Mouse (Mus musculus) kidney, embryonic 14.5 days (tissue): ENCODE measurements around the gene Olfr279. TPM values are rescaled to one million over a fixed set of nuclear protein-coding genes. Genes with fewer than 3 reads are reported as not detected.
"Not testable (repeated sequence)": the region's sequence is repeated elsewhere in the genome, so short reads cannot be mapped to it uniquely, and the experiment has no call there.

Experiments used
- ATAC-seq: fragments of 200-750 bp; cut with Nextera tagmentation; 2 replicates; pipeline ENCODE4 v1.8.0; 2017; ENCODE audit warnings: moderate number of reproducible peaks, mild to moderate bottlenecking, moderate TSS enrichment, moderate library complexity; ENCODE audit not compliant: low FRiP score, low TSS enrichment
- H3K27ac ChIP-seq: fragments of 300-500 bp; sonication (generic); 2 replicates; pipeline ENCODE4 v1.5.1; 2014; ENCODE audit warnings: low read depth, mild to moderate bottlenecking, low read length, moderate library complexity, mixed read lengths
- H3K27me3 ChIP-seq: fragments of 300-500 bp; sonication (generic); 2 replicates; pipeline ENCODE4 v1.6.1; 2014; ENCODE audit warnings: mild to moderate bottlenecking, low read length; ENCODE audit not compliant: control insufficient read depth, insufficient read depth
- H3K36me3 ChIP-seq: fragments of 300-500 bp; sonication (generic); 2 replicates; pipeline ENCODE4 v1.6.1; 2014; ENCODE audit warnings: low read length, mixed read lengths; ENCODE audit not compliant: control insufficient read depth, insufficient read depth
- H3K4me1 ChIP-seq: fragments of 300-500 bp; sonication (generic); 2 replicates; pipeline ENCODE4 v1.6.1; 2014; ENCODE audit warnings: low read length, mixed read lengths; ENCODE audit not compliant: control insufficient read depth, insufficient read depth
- H3K4me2 ChIP-seq: fragments of 300-500 bp; sonication (generic); replicated peaks from 2 replicates; pipeline ENCODE4 v1.6.1; 2014; ENCODE audit warnings: low read depth, mild to moderate bottlenecking, low read length
- H3K4me3 ChIP-seq: fragments of 300-500 bp; sonication (generic); 2 replicates; pipeline ENCODE4 v1.5.1; 2014; ENCODE audit warnings: mild to moderate bottlenecking, low read length
- H3K9ac ChIP-seq: fragments of 300-500 bp; sonication (generic); 2 replicates; pipeline ENCODE4 v1.6.1; 2014; ENCODE audit warnings: low read depth, mild to moderate bottlenecking, low read length, moderate library complexity
- H3K9me3 ChIP-seq: fragments of 300-500 bp; sonication (generic); 2 replicates; pipeline ENCODE4 v1.6.1; 2016; ENCODE audit warnings: low read length; ENCODE audit not compliant: control insufficient read depth
- WGBS: fragments of 180-500 bp; shearing (Covaris S2); extraction: QIAGEN DNeasy Blood & Tissue Kit; methylation state at CpG from one replicate; pipeline ENCODE4 v1.1.7; 2014; 5-methylcytosine and 5-hydroxymethylcytosine counted together
- polyA plus RNA-seq: library from polyadenylated mRNA; unstranded; fragments of >200 nt; fragmentation: Nextera tagmentation; extraction: Ambion mirVana; gene quantifications from 2 replicates; pipeline ENCODE4 v1.2.1, GENCODE M21; 2014

The Olfr279 gene
- polyA plus RNA-seq, 1 experiment from 2014 or later = not detected

DNA sequence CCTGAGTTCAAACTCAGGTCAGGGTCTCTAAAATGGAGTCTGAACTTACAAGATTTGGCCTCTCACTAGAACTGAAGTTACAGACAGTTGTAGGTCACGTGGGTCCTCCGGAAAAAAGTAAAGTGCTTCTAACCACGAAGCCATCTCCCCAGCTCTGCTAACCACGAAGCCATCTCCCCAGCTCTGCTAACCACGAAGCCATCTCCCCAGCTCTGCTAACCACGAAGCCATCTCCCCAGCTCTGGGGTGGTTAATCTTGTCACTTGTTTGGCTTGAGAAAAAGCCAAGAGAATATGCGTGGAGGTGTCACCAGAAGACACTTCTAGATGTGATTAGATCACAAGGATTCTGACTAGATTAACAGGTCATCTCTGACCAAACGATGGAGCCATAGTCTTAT is 21.9 kb downstream of the Olfr279 start:
- WGBS = 86% methylated on average over 8 of the region's 8 CpGs
- no peak overlapping the region for H3K9ac ChIP-seq
- H3K4me1 ChIP-seq = 0 out of 2 replicates have a peak, but pooled peaks cover 2% of the 10 kb centered on the region

GRCm38 (mm10) chr15:98514845-98515244 is 22.6 kb downstream of the Olfr279 start:
- H3K36me3 ChIP-seq = peaks cover 16% of the 10 kb centered on the region
- H3K27ac ChIP-seq, H3K4me3 ChIP-seq, ATAC-seq, H3K9ac ChIP-seq, H3K4me1 ChIP-seq, H3K9me3 ChIP-seq, H3K27me3 ChIP-seq, H3K4me2 ChIP-seq: not testable (repeated sequence)
- WGBS = 86% methylated on average over 2 of the region's 2 CpGs

More for the DNA sequence above, 21.9 kb downstream of the Olfr279 start:
- H3K4me3 ChIP-seq = no peak overlapping the region
- ATAC-seq = no peak
- no peaks in the 10 kb centered on the region for H3K27me3 ChIP-seq
- H3K36me3 ChIP-seq = peaks cover 11% of the 10 kb centered on the region
- no peak overlapping the region for H3K4me2 ChIP-seq
- no peak overlapping the region for H3K27ac ChIP-seq
- H3K9me3 ChIP-seq = no peaks in the 10 kb centered on the region

DNA sequence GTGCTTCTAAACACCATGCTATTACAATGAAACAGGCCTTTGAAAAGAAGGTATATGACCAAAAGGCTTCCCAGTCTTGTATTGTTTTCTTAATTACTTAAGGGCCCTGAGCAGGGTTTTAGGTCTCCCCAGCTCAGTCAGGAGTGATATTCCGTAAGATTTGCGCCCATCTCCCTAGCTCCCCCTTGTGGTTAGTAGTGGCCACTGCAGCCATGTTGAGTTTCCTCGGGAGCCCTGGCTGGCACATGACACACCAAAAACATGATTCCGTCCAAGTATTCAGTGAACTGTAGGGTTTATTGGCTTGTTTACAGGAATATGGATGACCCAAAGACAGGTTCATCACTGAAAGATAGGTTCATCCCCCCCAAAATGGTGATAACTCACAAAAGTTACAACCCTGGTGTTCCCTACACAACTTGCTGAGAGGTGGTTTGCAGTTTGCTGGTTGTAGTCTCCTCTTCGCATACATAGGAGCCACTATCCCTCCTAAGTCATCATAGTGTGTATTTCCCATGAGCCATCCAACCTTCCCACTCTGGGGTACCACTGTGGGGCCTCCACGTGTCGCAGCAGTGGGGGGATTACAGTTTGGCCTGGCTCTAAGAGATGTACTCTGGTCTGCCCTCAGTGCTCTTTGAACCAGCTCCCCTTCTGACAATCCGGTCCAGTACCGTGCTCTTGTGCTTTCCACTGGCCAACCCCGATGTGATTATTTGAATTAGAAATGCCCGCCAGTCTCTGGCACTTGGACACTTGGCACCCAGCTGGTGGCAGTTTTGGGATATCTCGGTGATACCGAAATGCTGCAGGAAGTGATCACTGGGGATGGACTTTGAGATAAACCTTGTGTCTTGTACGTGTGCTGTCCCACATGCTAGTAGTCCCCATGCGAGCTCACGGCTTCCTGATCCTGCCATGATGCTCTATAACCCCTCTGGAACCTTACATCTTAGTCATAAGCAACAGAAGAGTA is 25.5 kb downstream of the Olfr279 start:
- Histone ChIP-seq H3K4me2 (no peak overlapping the region), H3K36me3 (peaks cover 42% of the 10 kb centered on the region), H3K4me1 (no peaks in the 10 kb centered on the region), H3K27ac (no peak overlapping the region), H3K9ac (no peak overlapping the region), H3K4me3 (no peak overlapping the region), H3K9me3 (no peaks in the 10 kb centered on the region), H3K27me3 (no peaks in the 10 kb centered on the region)
- 71% methylated on average over 16 of the region's 16 CpGs for WGBS
- ATAC-seq = no peak

DNA sequence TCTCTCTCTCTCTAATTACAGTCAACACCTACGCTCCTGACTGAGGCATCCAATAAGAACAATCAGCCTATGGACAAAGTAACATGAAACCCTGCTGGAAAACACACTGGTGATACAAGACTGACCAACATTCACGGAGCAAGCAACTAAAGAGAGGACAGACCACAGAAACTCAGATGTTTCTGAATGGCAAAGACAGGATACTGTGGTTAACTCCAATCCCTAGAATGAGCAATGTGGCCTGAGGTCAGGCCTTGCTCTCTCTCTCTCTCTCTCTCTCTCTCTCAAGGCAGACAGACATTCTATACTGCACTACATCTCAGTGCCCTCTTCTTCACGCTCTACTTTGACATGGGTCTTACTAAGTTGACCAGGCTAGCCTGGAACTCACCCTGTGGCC is 29.0 kb downstream of the Olfr279 start:
- no peak overlapping the region for H3K9ac ChIP-seq
- no peaks in the 10 kb centered on the region for H3K4me1 ChIP-seq
- H3K36me3 ChIP-seq = peaks cover 77% of the 10 kb centered on the region
- H3K9me3 ChIP-seq = no peaks in the 10 kb centered on the region
- no peaks in the 10 kb centered on the region for H3K27me3 ChIP-seq
- no peak overlapping the region for H3K4me3 ChIP-seq
- WGBS = 83% methylated on average over 3 of the region's 3 CpGs
- H3K4me2 ChIP-seq = no peak overlapping the region
- no peak overlapping the region for H3K27ac ChIP-seq
- ATAC-seq = no peak

GRCm38 (mm10) chr15:98526057-98526456 is 33.9 kb downstream of the Olfr279 start:
- Histone ChIP-seq H3K4me3 (no peak overlapping the region), H3K36me3 (peaks cover 97% of the 10 kb centered on the region), H3K9me3 (no peaks in the 10 kb centered on the region), H3K27ac (no peak overlapping the region), H3K4me2 (no peak overlapping the region), H3K9ac (no peak overlapping the region), H3K27me3 (no peaks in the 10 kb centered on the region), H3K4me1 (no peaks in the 10 kb centered on the region)
- WGBS = 85% methylated on average over 5 of the region's 5 CpGs
- ATAC-seq = no peak

DNA sequence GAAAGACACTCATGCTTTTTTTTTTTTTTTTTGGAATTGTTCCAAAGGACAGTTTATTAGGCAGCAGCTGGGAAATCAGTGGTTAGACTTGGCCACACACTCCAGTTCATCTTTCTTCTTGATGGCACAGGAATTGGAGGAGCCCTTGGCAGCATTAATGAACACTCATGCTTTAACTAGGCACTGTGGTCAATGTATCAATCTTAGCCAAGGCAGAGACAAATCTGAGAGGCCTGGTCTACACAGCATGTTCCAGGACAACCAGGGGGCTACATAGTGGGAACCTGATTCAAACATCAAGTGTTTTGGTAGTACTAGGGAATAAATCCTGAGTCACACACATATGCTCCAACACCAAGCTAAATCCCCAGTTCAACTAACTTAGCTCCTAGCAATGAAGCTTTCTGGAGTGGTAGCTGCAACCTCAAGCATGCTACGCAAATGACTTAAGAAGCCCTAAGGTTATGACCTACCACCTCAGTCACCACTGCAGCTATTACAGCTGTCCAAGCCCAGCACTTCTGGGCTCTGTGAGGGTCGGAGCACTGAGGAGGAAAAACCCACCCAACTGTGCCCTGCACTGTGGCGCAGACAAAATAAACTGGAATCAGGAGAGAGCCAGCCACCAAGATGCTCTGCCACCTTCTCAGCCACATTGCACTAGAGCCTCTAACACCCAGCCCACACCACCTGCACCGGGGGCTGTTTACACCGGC is 35.0 kb downstream of the Olfr279 start:
- H3K4me1 ChIP-seq = peaks cover 2% of the 10 kb centered on the region; the same call in 1 of the 2 replicates
- WGBS = 90% methylated on average over 5 of the region's 5 CpGs
- ATAC-seq = no peak
- no peak overlapping the region for H3K27ac ChIP-seq
- no peak overlapping the region for H3K4me3 ChIP-seq
- no peaks in the 10 kb centered on the region for H3K27me3 ChIP-seq
- H3K9me3 ChIP-seq = no peaks in the 10 kb centered on the region
- H3K36me3 ChIP-seq = peaks cover 97% of the 10 kb centered on the region
- H3K4me2 ChIP-seq = no peak overlapping the region
- no peak overlapping the region for H3K9ac ChIP-seq

DNA sequence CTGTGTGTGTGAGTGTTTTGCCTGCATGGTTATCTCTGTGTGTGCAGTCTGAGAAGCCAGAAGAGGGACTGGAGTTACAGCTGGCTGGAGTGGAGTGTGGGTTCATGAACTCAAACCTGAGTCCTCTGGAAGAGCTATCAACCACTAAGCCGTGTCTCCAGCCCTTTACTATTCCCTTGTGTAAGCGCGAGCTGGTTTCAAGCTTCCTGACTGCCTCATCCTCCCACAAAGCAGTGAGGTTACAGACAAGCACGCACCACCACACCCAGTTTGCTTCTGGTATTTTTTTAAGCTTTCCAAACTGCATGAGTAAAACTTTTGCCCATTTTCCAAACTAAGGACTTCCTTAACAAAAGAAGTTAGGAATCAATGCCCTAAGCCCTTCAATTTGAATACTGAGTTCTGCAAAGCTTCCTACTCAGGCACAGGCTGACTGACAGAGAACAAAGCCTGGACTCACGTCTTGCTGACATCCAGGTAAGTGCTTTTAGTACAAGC is 35.9 kb downstream of the Olfr279 start:
- ATAC-seq = no peak
- H3K27me3 ChIP-seq = no peaks in the 10 kb centered on the region
- WGBS = 87% methylated on average over 5 of the region's 5 CpGs
- peaks cover 88% of the 10 kb centered on the region for H3K36me3 ChIP-seq
- no peak overlapping the region for H3K27ac ChIP-seq
- H3K9me3 ChIP-seq = no peaks in the 10 kb centered on the region
- no peak overlapping the region for H3K4me2 ChIP-seq
- H3K4me1 ChIP-seq = peaks cover 8% of the 10 kb centered on the region; the same call in 1 of the 2 replicates
- no peak overlapping the region for H3K9ac ChIP-seq
- no peak overlapping the region for H3K4me3 ChIP-seq

GRCm38 (mm10) chr15:98532281-98532680 is 40.1 kb downstream of the Olfr279 start:
- ATAC-seq = no peak
- peak overlapping the region; percentile 94; the same call in 1 of the 2 replicates for H3K9ac ChIP-seq

More at GRCm38 (mm10) chr15:98532281-98532680, 40.1 kb downstream of the Olfr279 start:
- peak overlapping the region; percentile 87 for H3K4me3 ChIP-seq
- 29% methylated on average over 5 of the region's 5 CpGs for WGBS
- H3K27ac ChIP-seq = no peak overlapping the region
- H3K4me2 ChIP-seq = peak overlapping the region; percentile 87
- no peaks in the 10 kb centered on the region for H3K27me3 ChIP-seq
- peaks cover 47% of the 10 kb centered on the region for H3K36me3 ChIP-seq
- H3K9me3 ChIP-seq = no peaks in the 10 kb centered on the region
- H3K4me1 ChIP-seq = peaks cover 8% of the 10 kb centered on the region; the same call in 1 of the 2 replicates
